Mouse (Mus musculus) kidney, embryonic 15.5 days (tissue): Measurements from ENCODE around the gene Mga. TPM values are rescaled to one million over a fixed set of nuclear protein-coding genes. Genes with fewer than 3 reads are reported as not detected.

Source experiments
- ATAC-seq: fragments of 200-750 bp; cut with Nextera tagmentation; replicated peaks from 2 replicates; pipeline ENCODE4 v1.8.0; 2017; ENCODE audit warnings: moderate TSS enrichment; ENCODE audit not compliant: low FRiP score
- H3K27ac ChIP-seq: fragments of 300-500 bp; sonication (generic); 2 replicates; pipeline ENCODE4 v1.5.1; 2015; ENCODE audit warnings: mild to moderate bottlenecking, inconsistent platforms
- H3K27me3 ChIP-seq: fragments of 300-500 bp; sonication (generic); 2 replicates; pipeline ENCODE4 v1.6.1; 2015; ENCODE audit warnings: inconsistent platforms
- H3K36me3 ChIP-seq: fragments of 300-500 bp; sonication (generic); 2 replicates; pipeline ENCODE4 v1.6.1; 2015; ENCODE audit warnings: inconsistent platforms
- H3K4me1 ChIP-seq: fragments of 300-500 bp; sonication (generic); 2 replicates; pipeline ENCODE4 v1.6.1; 2015; ENCODE audit warnings: inconsistent platforms
- H3K4me2 ChIP-seq: fragments of 300-500 bp; sonication (generic); 2 replicates; pipeline ENCODE4 v1.6.1; 2015; ENCODE audit warnings: moderate library complexity, mild to moderate bottlenecking, inconsistent platforms
- H3K4me3 ChIP-seq: fragments of 300-500 bp; sonication (generic); replicated peaks from 2 replicates; pipeline ENCODE4 v1.5.1; 2015; ENCODE audit warnings: mild to moderate bottlenecking, inconsistent platforms
- H3K9ac ChIP-seq: fragments of 300-500 bp; sonication (generic); 2 replicates; pipeline ENCODE4 v1.6.1; 2015; ENCODE audit warnings: mild to moderate bottlenecking, inconsistent platforms
- H3K9me3 ChIP-seq: fragments of 300-500 bp; sonication (generic); replicated peaks from 2 replicates; pipeline ENCODE4 v1.6.1; 2016; ENCODE audit warnings: inconsistent platforms
- WGBS: fragments of 180-500 bp; shearing (Covaris S2); methylation state at CpG from one replicate; pipeline ENCODE4 v1.1.7; 2015; ENCODE audit warnings: mixed read lengths; 5-methylcytosine and 5-hydroxymethylcytosine counted together
- microRNA-seq: library from miRNA; unstranded; fragments of <30 nt; microRNA quantifications from one replicate; pipeline ENCODE4, GENCODE M21; 2016
- polyA plus RNA-seq: library from polyadenylated mRNA; unstranded; fragments of >200 nt; fragmentation: Nextera tagmentation; extraction: Ambion mirVana; gene quantifications from 2 replicates; pipeline ENCODE4 v1.2.1, GENCODE M21; 2015

The Mga gene
- polyA plus RNA-seq, 1 experiment from 2014 or later = 31.7 TPM

- no peaks in the 10 kb centered on the region for H3K9me3 ChIP-seq
- no peak overlapping the region for H3K4me3 ChIP-seq
- H3K9ac ChIP-seq = no peak overlapping the region
- H3K4me2 ChIP-seq = no peak overlapping the region
- peaks cover 34% of the 10 kb centered on the region for H3K36me3 ChIP-seq
- no peak overlapping the region for H3K27ac ChIP-seq
- H3K27me3 ChIP-seq = no peaks in the 10 kb centered on the region
- ATAC-seq = no peak
- 80% methylated on average over 8 of the region's 8 CpGs for WGBS
- H3K4me1 ChIP-seq = 0 out of 2 replicates have a peak, but pooled peaks cover 7% of the 10 kb centered on the region
Observed at GRCm38 (mm10) chr2:120011462-120012200, 114.6 kb downstream of the Mga start.

- 0 out of 2 replicates have a peak, but pooled peaks cover 7% of the 10 kb centered on the region for H3K4me1 ChIP-seq
- H3K9me3 ChIP-seq = no peaks in the 10 kb centered on the region
- no peak overlapping the region for H3K4me3 ChIP-seq
- WGBS = 85% methylated on average over 13 of the region's 13 CpGs
- ATAC-seq = no peak
- H3K27ac ChIP-seq = no peak overlapping the region
- no peaks in the 10 kb centered on the region for H3K27me3 ChIP-seq
- H3K4me2 ChIP-seq = no peak overlapping the region
- peaks cover 47% of the 10 kb centered on the region for H3K36me3 ChIP-seq
- H3K9ac ChIP-seq = no peak overlapping the region
Observed at GRCm38 (mm10) chr2:120012924-120013323, 115.9 kb downstream of the Mga start.

- H3K4me2 ChIP-seq = no peak overlapping the region
- H3K4me1 ChIP-seq = 0 out of 2 replicates have a peak, but pooled peaks cover under 1% of the 10 kb centered on the region
- no peak overlapping the region for H3K4me3 ChIP-seq
- no peak for ATAC-seq
- 95% methylated on average over 2 of the region's 2 CpGs for WGBS
- peaks cover 58% of the 10 kb centered on the region for H3K36me3 ChIP-seq
- H3K27ac ChIP-seq = no peak overlapping the region
- H3K27me3 ChIP-seq = no peaks in the 10 kb centered on the region
- H3K9me3 ChIP-seq = no peaks in the 10 kb centered on the region
- H3K9ac ChIP-seq = no peak overlapping the region
Observed at GRCm38 (mm10) chr2:120013831-120014486, 116.9 kb downstream of the Mga start.

- Histone ChIP-seq H3K9ac (no peak overlapping the region), H3K9me3 (no peaks in the 10 kb centered on the region), H3K4me1 (no peaks in the 10 kb centered on the region), H3K27ac (no peak overlapping the region), H3K4me2 (no peak overlapping the region), H3K4me3 (no peak overlapping the region), H3K27me3 (no peaks in the 10 kb centered on the region), H3K36me3 (peaks cover 77% of the 10 kb centered on the region)
- no peak for ATAC-seq
- 90% methylated on average over 4 of the region's 4 CpGs for WGBS
Observed at GRCm38 (mm10) chr2:120015882-120016281, 118.9 kb downstream of the Mga start.

GRCm38 (mm10) chr2:120017599-120017998 lies 120.6 kb downstream of the Mga start:
- peaks cover 92% of the 10 kb centered on the region for H3K36me3 ChIP-seq
- WGBS = 84% methylated on average over 12 of the region's 12 CpGs
- no peaks in the 10 kb centered on the region for H3K27me3 ChIP-seq
- no peak overlapping the region for H3K4me2 ChIP-seq
- no peaks in the 10 kb centered on the region for H3K9me3 ChIP-seq
- H3K27ac ChIP-seq = no peak overlapping the region
- H3K4me3 ChIP-seq = no peak overlapping the region
- no peak for ATAC-seq
- no peaks in the 10 kb centered on the region for H3K4me1 ChIP-seq
- H3K9ac ChIP-seq = no peak overlapping the region

Small RNA genes within 50 kb of the gene (microRNA-seq; reads per million reads assigned to microRNA genes)
- gene Mir7665 = not detected

Other genes with a start within 250 kb of the Mga start
- 51.8 and 52.3 TPM in 2 replicates for gene Ndufaf1, start 234.4 kb upstream of the Mga start, polyA plus RNA-seq
- 44.7 and 45.9 TPM in 2 replicates for gene Rtf1, start 222.2 kb upstream of the Mga start, polyA plus RNA-seq
- 1.2 and 1.5 TPM in 2 replicates for gene Itpka, start 154.9 kb upstream of the Mga start, polyA plus RNA-seq
- 0.53 and 0.95 TPM in 2 replicates for gene Ltk, start 136.8 kb upstream of the Mga start, polyA plus RNA-seq
- 29.9 and 34.1 TPM in 2 replicates for gene Rpap1, start 109.7 kb upstream of the Mga start, polyA plus RNA-seq
- gene Tyro3, start 99.5 kb upstream of the Mga start, polyA plus RNA-seq = 12.3 and 13.0 TPM in 2 replicates
- 3.3 and 4.0 TPM in 2 replicates for gene Mapkbp1, start 75.5 kb downstream of the Mga start, polyA plus RNA-seq
- 19.4 and 21.9 TPM in 2 replicates for gene Jmjd7, start 130.3 kb downstream of the Mga start, polyA plus RNA-seq
- gene Gm28042, start 130.3 kb downstream of the Mga start, polyA plus RNA-seq = 2.9 and 3.3 TPM in 2 replicates
- 1.8 and 2.6 TPM in 2 replicates for gene Pla2g4b, start 136.2 kb downstream of the Mga start, polyA plus RNA-seq